Mouse (Mus musculus) kidney, adult 2 months (tissue): Measurements from ENCODE around the gene Rorb.

Source experiments
- CTCF ChIP-seq: fragments of 200-500 bp; conservative IDR thresholded peaks from 2 replicates; pipeline ENCODE4 v1.5.1; 2011; ENCODE audit warnings: low read depth, mild to moderate bottlenecking, control low read depth, low read length, moderate library complexity, mixed read lengths; ENCODE audit not compliant: insufficient read depth, insufficient read length
- POLR2A ChIP-seq: fragments of 200-500 bp; IDR thresholded peaks from one replicate; pipeline ENCODE4 v1.6.1; 2011; ENCODE audit warnings: low read depth, low read length, control low read depth

DNA sequence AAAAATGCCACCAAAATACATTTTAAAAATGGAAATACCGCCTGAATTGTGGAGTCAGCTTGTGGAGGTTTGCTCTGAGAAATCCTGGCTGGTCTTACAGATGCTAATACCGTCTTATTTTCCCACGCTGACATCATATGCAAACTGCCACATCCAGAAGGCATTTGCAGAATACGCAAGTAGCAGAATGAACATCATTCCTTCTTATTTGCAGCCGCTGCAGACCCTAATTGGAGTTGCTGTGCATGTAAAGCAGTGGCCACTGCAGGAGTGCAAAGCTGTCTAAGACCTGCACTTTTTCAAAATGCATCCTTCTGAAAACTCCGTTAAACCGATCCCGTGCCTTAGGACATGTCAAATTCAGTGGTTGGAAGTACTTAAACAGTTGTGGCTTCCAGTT lies 52.8 kb downstream of the Rorb start:
- no peak for TF ChIP-seq CTCF
- no peak for TF ChIP-seq POLR2A
